Mouse (Mus musculus) liver, embryonic 13.5 days (tissue): Measurements from ENCODE around the gene Olfr550. TPM values are rescaled to one million over a fixed set of nuclear protein-coding genes. Genes with fewer than 3 reads are reported as not detected.
A peak's percentile ranks its signal among the peaks of the same experiment; 100 is the strongest.

Experiments used
- ATAC-seq: fragments of 200-750 bp; cut with Nextera tagmentation; 2 replicates; pipeline ENCODE4 v1.8.0; 2017; ENCODE audit warnings: low read depth, mild to moderate bottlenecking, moderate number of reproducible peaks, moderate library complexity
- DNase-seq: peaks from one replicate; pipeline ENCODE4 v3.0.0; 2022
- H3K27ac ChIP-seq: fragments of 300-500 bp; sonication (generic); 2 replicates; pipeline ENCODE4 v1.5.1; 2015; ENCODE audit warnings: moderate library complexity, mild to moderate bottlenecking, inconsistent platforms
- H3K27me3 ChIP-seq: fragments of 300-500 bp; sonication (generic); 2 replicates; pipeline ENCODE4 v1.6.1; 2015; ENCODE audit warnings: mild to moderate bottlenecking, inconsistent platforms
- H3K36me3 ChIP-seq: fragments of 300-500 bp; sonication (generic); 2 replicates; pipeline ENCODE4 v1.6.1; 2015; ENCODE audit warnings: mild to moderate bottlenecking, inconsistent platforms
- H3K4me1 ChIP-seq: fragments of 300-500 bp; sonication (generic); replicated peaks from 2 replicates; pipeline ENCODE4 v1.6.1; 2015; ENCODE audit warnings: inconsistent platforms
- H3K4me2 ChIP-seq: fragments of 300-500 bp; sonication (generic); 2 replicates; pipeline ENCODE4 v1.6.1; 2015; ENCODE audit warnings: inconsistent platforms, mild to moderate bottlenecking, moderate library complexity
- H3K4me3 ChIP-seq: fragments of 300-500 bp; sonication (generic); replicated peaks from 2 replicates; pipeline ENCODE4 v1.5.1; 2015; ENCODE audit warnings: mild to moderate bottlenecking, inconsistent platforms
- H3K9ac ChIP-seq: fragments of 300-500 bp; sonication (generic); 2 replicates; pipeline ENCODE4 v1.6.1; 2015; ENCODE audit warnings: mild to moderate bottlenecking, inconsistent platforms
- H3K9me3 ChIP-seq: fragments of 300-500 bp; sonication (generic); replicated peaks from 2 replicates; pipeline ENCODE4 v1.6.1; 2016; ENCODE audit warnings: inconsistent platforms
- WGBS: fragments of 180-500 bp; shearing (Covaris S2); methylation state at CpG from one replicate; pipeline ENCODE4 v1.1.7; 2015; ENCODE audit not compliant: insufficient replicate concordance; 5-methylcytosine and 5-hydroxymethylcytosine counted together
- polyA plus RNA-seq: library from polyadenylated mRNA; unstranded; fragments of >200 nt; fragmentation: Nextera tagmentation; extraction: Ambion mirVana; gene quantifications from 2 replicates; pipeline ENCODE4 v1.2.1, GENCODE M21; 2015

The Olfr550 gene
- polyA plus RNA-seq, result not detected in 2 replicates

DNA sequence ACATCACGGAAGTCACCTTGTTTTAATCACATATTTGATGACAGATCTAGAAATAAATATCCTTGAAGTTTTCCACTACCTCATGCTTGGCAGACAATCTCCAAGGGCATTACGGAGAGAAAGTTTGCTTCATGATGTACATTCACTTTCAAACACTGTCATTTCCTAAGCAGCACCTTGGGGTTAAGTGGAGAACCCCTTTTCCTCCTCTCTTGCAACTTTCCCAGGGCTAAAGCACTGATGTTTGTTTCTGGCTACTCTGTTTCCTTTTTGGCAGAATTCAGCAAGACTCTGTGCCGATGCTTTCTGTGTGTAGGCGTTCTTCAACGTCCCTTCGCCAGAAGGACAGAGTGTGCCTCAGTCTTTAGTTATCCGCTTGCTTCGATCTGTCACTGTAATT lies at the start of gene Olfr550:
Olfr550 (plus strand) TSS at position 301 of the 400 bp plus-strand sequence.
- 79% methylated on average over 8 of the region's 8 CpGs for WGBS
- no peaks in the 10 kb centered on the region for H3K27me3 ChIP-seq
- no peaks in the 10 kb centered on the region for H3K36me3 ChIP-seq
- H3K9me3 ChIP-seq, result no peaks in the 10 kb centered on the region
- no peaks in the 10 kb centered on the region; the same call in 1 of the 2 replicates for H3K4me1 ChIP-seq
- no peak for ATAC-seq
- no peak within 1 kb of the TSS for H3K4me3 ChIP-seq
- H3K9ac ChIP-seq, result no peak within 1 kb of the TSS
- H3K27ac ChIP-seq, result no peak within 1 kb of the TSS
- H3K4me2 ChIP-seq, result no peak within 1 kb of the TSS
- no peak for DNase-seq

DNA sequence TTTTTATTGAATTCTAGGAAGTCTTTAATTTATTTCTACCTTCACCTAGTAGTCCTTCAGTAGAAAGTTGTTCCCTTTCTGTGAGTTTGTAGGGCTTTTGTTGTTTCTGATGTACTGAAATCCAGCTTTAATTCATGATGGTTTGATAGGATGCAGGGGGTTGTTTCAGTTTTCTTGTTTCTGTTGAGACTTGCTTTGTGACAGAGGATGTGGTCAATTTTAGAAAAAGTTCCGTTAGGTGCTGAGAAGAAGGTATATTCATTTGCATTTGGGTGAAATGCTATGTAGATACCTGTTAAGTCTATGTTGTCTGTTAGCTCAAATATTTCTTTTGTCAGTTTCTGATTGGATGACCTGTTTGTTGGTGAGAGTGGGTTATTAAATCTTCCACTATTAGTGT lies 42.2 kb upstream of the Olfr550 start:
- Histone ChIP-seq H3K4me1 (no peaks in the 10 kb centered on the region), H3K27ac (no peak overlapping the region), H3K9ac (no peak overlapping the region), H3K4me2 (no peak overlapping the region), H3K36me3 (no peaks in the 10 kb centered on the region), H3K9me3 (no peaks in the 10 kb centered on the region), H3K27me3 (no peaks in the 10 kb centered on the region), H3K4me3 (no peak overlapping the region)
- 43% methylated on average over 1 of the region's 1 CpGs for WGBS
- ATAC-seq (no peak), DNase-seq (no peak)

DNA sequence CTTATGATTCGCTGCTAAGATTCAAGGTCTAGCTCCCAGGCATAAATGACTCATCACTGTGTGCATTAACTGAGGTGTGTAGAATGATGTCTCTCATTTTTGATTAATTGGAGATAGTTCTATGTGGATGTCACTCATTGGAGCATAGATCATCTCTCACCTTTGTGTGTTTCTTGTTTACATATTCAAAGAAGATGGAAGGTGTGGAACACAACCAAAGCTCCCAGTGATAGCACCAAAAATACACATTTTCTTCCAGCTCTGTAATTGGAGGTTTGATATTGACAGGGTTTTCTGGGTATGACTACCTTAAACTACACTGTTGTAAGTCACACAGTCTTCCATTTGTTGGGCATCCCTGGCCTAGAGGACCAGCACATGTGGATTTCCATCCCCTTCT lies 36.8 kb upstream of the Olfr550 start, which contains the start of gene Olfr547:
Olfr547 (plus strand) TSS at position 301 of the 400 bp plus-strand sequence.
- Histone ChIP-seq H3K36me3 (no peaks in the 10 kb centered on the region), H3K4me3 (no peak within 1 kb of the TSS), H3K4me1 (no peaks in the 10 kb centered on the region), H3K27me3 (no peaks in the 10 kb centered on the region), H3K27ac (no peak within 1 kb of the TSS), H3K9me3 (no peaks in the 10 kb centered on the region), H3K4me2 (no peak within 1 kb of the TSS), H3K9ac (no peak within 1 kb of the TSS)
- DNase-seq (no peak), ATAC-seq (no peak)
- WGBS, result 61% methylated on average over 1 of the region's 1 CpGs

DNA sequence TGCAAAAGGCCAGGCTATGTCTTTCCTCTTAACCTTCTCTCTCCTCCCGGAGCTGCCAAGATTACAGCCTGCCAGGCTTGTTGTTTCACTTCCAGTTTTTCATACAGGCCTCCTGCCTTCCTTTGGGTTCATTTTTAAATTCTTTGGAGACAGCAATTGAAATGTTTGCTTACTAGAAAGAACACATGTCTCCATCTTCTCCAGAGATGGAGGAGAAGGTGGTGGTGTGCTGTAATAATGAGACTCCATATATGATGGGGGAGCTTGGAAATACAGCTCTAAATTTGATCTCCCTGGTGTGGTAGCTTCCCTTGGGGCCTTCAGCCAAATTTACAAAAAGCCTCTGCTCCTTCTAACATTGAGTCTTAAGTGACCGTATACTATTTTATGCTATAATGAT lies 30.6 kb upstream of the Olfr550 start, which contains the start of gene Olfr548-ps1:
Olfr548-ps1 (plus strand) TSS at position 301 of the 400 bp plus-strand sequence.
- H3K27me3 ChIP-seq, result no peaks in the 10 kb centered on the region
- DNase-seq (no peak), ATAC-seq (no peak)
- no peaks in the 10 kb centered on the region for H3K9me3 ChIP-seq
- no peak within 1 kb of the TSS for H3K4me3 ChIP-seq
- 65% methylated on average over 2 of the region's 2 CpGs for WGBS
- no peaks in the 10 kb centered on the region for H3K36me3 ChIP-seq
- no peak within 1 kb of the TSS for H3K9ac ChIP-seq
- no peak within 1 kb of the TSS for H3K4me2 ChIP-seq
- no peak within 1 kb of the TSS for H3K27ac ChIP-seq
- no peaks in the 10 kb centered on the region for H3K4me1 ChIP-seq

DNA sequence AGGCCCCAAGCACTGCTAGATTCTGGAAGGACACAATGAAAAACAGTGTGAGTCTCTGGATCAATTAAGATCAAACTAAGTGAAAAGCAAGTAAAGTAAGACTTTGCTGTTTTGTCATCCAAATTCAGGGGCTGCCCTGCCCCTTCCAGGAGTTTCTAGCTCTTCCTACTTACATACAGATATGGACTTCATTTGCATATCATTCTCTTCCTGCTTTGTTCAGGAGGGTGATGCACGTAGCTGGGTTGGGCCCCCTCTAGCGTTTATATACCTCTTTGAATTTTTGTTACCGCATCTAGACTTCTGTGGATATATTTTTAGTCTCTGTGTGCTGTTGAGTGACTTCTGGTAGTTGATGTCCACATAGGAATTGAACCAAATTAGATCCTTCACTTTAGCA lies 30.0 kb upstream of the Olfr550 start:
- WGBS, result 29% methylated on average over 3 of the region's 3 CpGs
- no peaks in the 10 kb centered on the region for H3K4me1 ChIP-seq

DNA sequence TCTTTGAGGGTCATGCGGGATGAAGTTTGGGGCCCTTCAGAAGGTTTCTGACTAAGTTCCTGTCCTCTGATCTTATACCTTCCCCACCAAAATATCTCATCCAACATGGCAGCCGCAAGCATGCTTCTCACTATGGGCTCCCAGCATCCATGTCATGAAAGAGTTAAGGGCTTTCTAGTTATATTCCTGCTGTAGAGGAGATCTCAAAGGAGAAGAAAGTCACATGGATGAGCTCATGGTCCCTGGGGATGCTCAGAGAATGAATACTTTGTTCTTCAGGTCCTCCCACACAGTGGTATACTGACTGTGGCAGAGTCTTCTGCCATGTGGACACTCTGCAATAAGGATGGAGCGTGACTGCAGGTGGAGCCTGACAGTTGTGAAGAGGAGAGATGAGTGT lies 21.7 kb upstream of the Olfr550 start, which contains the start of gene Olfr549:
Olfr549 (plus strand) TSS at position 301 of the 400 bp plus-strand sequence.
- H3K4me2 ChIP-seq, result no peak within 1 kb of the TSS
- 67% methylated on average over 3 of the region's 3 CpGs for WGBS
- no peak within 1 kb of the TSS for H3K4me3 ChIP-seq
- no peak for ATAC-seq
- H3K27ac ChIP-seq, result no peak within 1 kb of the TSS
- H3K9ac ChIP-seq, result no peak within 1 kb of the TSS
- no peaks in the 10 kb centered on the region for H3K9me3 ChIP-seq
- no peak for DNase-seq
- no peaks in the 10 kb centered on the region for H3K36me3 ChIP-seq
- H3K27me3 ChIP-seq, result no peaks in the 10 kb centered on the region
- H3K4me1 ChIP-seq, result no peaks in the 10 kb centered on the region

More for the DNA sequence above, 30.0 kb upstream of the Olfr550 start:
- no peak overlapping the region for H3K4me2 ChIP-seq
- no peak overlapping the region for H3K9ac ChIP-seq
- H3K36me3 ChIP-seq, result no peaks in the 10 kb centered on the region
- H3K27ac ChIP-seq, result no peak overlapping the region
- no peak for ATAC-seq
- DNase-seq, result no peak
- H3K27me3 ChIP-seq, result no peaks in the 10 kb centered on the region
- no peak overlapping the region for H3K4me3 ChIP-seq
- no peaks in the 10 kb centered on the region for H3K9me3 ChIP-seq

DNA sequence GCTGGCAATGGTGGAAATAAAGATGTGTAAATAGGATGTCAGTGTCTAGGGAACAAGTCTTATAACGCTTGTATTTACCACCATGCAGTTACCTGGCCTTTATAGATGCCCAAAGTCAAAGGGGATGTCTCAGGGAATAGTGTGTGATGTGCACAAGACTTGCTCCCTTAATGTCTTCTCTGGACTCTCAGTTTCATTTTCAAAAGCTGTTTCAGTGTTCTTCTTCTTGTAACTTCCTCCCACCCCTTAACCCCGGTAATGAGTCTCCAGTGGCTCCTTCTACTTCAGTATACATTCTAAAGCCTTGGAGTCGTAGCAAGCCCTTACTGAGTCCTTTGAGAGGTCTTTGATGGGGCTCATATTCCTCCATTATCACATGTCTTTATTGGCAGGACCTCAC lies 18.0 kb upstream of the Olfr550 start:
- Histone ChIP-seq H3K36me3 (no peaks in the 10 kb centered on the region), H3K4me2 (no peak overlapping the region), H3K9me3 (no peaks in the 10 kb centered on the region), H3K4me3 (no peak overlapping the region), H3K27me3 (no peaks in the 10 kb centered on the region), H3K4me1 (no peaks in the 10 kb centered on the region), H3K27ac (no peak overlapping the region), H3K9ac (no peak overlapping the region)
- no peak for DNase-seq
- 51% methylated on average over 3 of the region's 3 CpGs for WGBS
- no peak for ATAC-seq

DNA sequence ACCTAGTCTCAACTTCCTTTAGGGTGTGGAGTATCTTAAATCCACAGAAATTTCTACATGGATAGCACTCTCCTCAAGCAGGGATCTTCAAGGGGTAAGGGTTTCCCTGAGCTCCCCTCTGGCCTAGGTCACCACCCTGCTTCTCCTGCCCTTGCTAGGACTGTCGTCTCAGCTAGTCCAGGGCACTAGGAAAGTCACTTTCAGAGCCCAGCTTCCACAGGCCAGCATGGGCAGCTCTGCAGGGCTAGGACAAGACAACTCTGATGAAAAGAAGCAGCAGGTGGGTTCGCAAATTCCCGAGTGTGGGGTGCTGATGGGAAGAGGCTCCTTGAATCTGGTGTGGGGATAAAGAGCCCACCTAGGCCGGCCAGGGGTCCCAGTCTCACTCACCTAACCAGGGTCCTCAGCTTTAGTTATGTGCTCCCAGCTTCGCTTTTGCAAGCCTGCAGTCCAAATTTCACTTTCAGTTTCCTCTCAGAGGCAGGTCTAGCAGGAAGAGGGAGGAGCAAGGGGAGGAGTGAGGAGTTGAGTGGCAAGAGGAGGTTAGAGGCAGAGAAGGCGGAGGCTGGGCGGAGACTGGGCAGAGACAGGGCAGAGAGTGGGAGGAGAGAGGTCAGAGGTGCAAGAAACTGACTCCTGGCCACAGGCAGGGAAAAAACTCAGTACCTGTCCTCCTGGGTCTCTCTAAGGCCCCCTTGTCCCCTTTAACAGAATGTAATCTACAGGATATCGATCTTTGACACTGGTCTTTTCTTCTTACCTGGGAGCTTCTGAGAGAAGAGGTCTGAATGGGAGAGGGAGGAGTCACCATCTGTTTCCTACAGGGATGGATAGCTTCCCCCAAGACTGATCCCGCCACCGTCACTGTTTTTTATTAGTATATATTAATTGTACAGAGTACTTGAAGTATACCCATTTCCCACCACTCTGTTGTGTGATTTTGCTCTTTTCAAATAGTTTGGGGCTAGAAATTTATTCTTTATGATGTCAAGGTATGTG lies 5.9 kb upstream of the Olfr550 start, which contains the start of gene Trim21:
Trim21 (minus strand) TSS at position 488 of the 999 bp plus-strand sequence.
- peak within 1 kb of the TSS; percentile 77 for H3K9ac ChIP-seq
- no peaks in the 10 kb centered on the region; the same call in 1 of the 2 replicates for H3K36me3 ChIP-seq
- WGBS, result 5% methylated on average over 10 of the region's 10 CpGs
- H3K9me3 ChIP-seq, result no peaks in the 10 kb centered on the region
- peaks cover 19% of the 10 kb centered on the region for H3K4me1 ChIP-seq
- peak within 1 kb of the TSS; percentile 75 for H3K4me3 ChIP-seq
- DNase-seq (peak; percentile 88), ATAC-seq (peak; percentile 100)
- H3K4me2 ChIP-seq, result peak within 1 kb of the TSS; percentile 85
- H3K27me3 ChIP-seq, result no peaks in the 10 kb centered on the region
- peak within 1 kb of the TSS; percentile 60 for H3K27ac ChIP-seq

DNA sequence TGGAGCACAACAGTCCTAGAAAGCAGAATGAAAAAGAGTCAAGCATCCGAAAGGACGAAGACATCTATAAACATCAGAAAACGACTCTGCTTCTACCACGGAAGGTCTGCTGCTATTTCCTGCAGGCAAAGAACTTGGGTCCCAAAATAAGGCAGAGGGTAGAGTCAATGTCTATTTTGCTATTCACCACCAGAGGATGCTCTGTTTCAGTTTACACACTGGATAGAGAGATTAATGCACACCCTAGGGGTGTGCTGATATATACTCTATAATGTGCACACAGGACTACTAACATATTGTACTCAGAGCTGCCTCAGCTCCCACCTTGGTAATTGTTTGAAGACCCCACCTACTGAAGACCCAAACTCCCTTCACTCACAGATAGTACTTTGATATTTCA lies 5.0 kb upstream of the Olfr550 start:
- Histone ChIP-seq H3K27me3 (no peaks in the 10 kb centered on the region), H3K4me2 (no peak overlapping the region), H3K36me3 (no peaks in the 10 kb centered on the region), H3K9me3 (no peaks in the 10 kb centered on the region), H3K27ac (no peak overlapping the region), H3K9ac (no peak overlapping the region), H3K4me3 (no peak overlapping the region), H3K4me1 (peaks cover 19% of the 10 kb centered on the region)
- no peak for ATAC-seq
- no peak for DNase-seq
- WGBS, result 71% methylated on average over 4 of the region's 4 CpGs

DNA sequence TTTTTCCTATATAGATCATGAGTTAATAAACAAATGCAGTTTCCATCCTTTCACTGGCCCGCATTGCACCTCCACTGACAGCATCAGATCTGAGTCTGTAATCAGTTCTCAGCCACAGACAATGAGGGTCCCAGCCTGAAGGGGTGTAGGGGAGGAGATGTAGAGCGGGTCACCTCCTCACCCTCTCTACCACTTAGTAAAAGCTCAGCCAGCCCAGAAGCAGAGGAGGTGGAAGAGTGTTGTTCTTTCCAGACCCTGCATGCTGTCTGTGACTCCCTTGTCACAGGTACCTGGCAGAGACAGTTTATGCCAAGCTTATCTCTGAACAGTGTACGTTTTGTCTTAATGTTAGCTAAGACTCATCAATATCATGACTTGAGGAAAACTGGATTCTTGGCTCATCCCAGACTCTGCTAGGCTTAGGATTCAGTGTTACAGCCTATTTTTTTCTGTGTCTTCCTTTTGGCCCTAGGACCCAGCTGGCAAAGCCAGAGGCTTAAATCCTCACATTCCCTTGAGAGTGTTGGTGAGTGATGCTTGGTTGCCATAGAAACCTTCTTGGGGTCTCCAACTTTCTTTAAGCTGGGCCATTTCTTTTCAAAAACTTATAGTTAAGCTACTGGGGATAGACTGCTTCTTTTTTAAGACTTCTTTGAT lies 2.1 kb downstream of the Olfr550 start:
- Histone ChIP-seq H3K27me3 (no peaks in the 10 kb centered on the region), H3K36me3 (no peaks in the 10 kb centered on the region), H3K4me1 (no peaks in the 10 kb centered on the region), H3K4me2 (no peak overlapping the region), H3K4me3 (no peak overlapping the region), H3K9me3 (no peaks in the 10 kb centered on the region), H3K27ac (no peak overlapping the region), H3K9ac (no peak overlapping the region)
- 65% methylated on average over 3 of the region's 3 CpGs for WGBS
- DNase-seq (no peak), ATAC-seq (no peak)

DNA sequence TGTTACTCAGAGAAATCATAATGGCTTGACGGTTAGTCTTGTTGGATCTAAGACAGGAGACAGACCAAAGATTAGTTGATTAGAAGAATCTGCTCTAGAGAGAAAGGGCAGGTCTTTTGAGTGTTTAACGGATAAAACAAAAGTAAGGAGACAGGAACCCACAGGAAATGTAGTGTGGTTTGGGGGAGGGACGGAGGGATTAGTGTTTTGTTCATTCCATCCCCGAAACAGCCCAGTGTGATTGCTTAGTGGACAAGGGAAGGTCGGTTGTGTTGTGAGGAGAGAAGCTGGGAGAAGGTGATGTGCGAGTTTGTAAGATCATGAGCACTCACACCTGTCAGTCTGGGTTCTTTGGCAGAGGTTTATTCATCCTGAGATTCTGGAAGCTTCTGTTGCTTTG lies 4.8 kb downstream of the Olfr550 start:
- no peak overlapping the region for H3K27ac ChIP-seq
- H3K4me2 ChIP-seq, result no peak overlapping the region
- DNase-seq (no peak), ATAC-seq (no peak)
- 24% methylated on average over 6 of the region's 6 CpGs for WGBS
- H3K9ac ChIP-seq, result no peak overlapping the region
- no peaks in the 10 kb centered on the region for H3K27me3 ChIP-seq
- no peaks in the 10 kb centered on the region for H3K4me1 ChIP-seq
- no peaks in the 10 kb centered on the region for H3K9me3 ChIP-seq
- no peaks in the 10 kb centered on the region for H3K36me3 ChIP-seq
- no peak overlapping the region for H3K4me3 ChIP-seq
